Mouse (Mus musculus): ENCODE data around the gene Arrdc2. TPM values are rescaled to one million over a fixed set of nuclear protein-coding genes. Genes with fewer than 3 reads are reported as not detected.

Gene Arrdc2
- polyA plus RNA-seq, 1 experiment from 2014 or later, result 4.3 TPM

DNA sequence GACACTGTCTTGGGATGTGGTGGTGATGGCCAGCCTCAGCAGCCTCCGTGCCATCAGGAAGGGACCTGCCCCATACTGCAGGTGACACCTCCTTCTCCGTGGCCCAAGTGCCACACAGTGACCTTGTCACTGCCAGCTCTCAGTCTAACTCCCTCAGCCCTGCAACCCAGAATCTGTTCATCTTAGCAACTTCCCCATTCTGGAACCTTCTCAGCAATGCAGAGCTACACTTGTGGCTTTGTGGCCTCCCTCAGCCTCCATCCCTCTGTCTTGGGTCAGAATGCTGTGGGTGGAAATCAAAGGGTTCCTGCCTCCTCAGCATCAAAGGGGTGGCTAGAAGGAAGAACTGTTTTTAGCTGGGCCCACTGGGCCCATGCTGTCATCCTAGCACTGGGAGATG lies 14.3 kb upstream of the Arrdc2 start:
- WGBS, result 66% methylated on average over 2 of the region's 2 CpGs

DNA sequence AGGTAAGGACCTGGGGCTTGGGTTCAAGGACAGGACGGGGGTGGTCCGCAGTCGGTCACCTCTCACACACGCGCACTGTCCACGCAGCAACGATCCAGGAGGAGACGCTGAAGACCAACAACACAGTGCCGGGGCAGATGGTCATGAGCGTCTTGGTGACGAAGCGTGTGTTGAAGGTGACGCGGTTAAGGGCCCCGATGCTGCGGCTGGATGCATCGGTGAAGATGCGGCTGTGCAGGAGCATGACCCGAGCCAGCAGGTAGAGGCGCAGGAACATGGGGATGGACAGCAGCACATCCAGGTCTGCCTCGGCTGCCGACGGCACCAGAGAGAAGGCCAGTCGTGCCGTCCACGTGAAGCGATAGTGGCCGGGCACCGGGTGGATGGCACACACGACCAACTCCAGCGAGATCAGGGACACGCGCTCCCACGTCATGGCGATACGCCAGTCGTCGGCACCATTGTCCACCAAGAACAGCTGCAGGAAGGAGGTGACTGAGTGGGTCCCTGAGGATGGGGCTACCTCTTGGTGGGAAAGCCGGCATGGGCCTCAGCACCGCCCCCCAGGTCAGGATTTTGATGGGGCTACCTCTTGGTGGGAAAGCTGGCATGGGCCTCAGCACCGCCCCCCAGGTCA lies 13.2 kb upstream of the Arrdc2 start:
- no peak for DNase-seq
- H3K36me3 ChIP-seq (ENCODE audit: insufficient read depth), result no peaks in the 10 kb centered on the region
- TF ChIP-seq CTCF (IDR thresholded peaks at IDR 0.05; ENCODE audit: low read depth), result no peak
- H3K9ac ChIP-seq, result no peak overlapping the region
- H3K4me1 ChIP-seq (ENCODE audit: insufficient read depth), result no peaks in the 10 kb centered on the region
- 85% methylated on average over 41 of the region's 41 CpGs for WGBS
- H3K27ac ChIP-seq (ENCODE audit: low read depth), result no peak overlapping the region
- no peaks in the 10 kb centered on the region for H3K27me3 ChIP-seq (ENCODE audit: insufficient read depth, low read length)
- no peak for ATAC-seq (ENCODE audit: insufficient read depth)
- no peak overlapping the region for H3K4me3 ChIP-seq (ENCODE audit: low read depth, low read length)
- H3K4me2 ChIP-seq, result no peak overlapping the region
- no peaks in the 10 kb centered on the region for H3K9me3 ChIP-seq (ENCODE audit: low read depth, low read length)

More for the DNA sequence above, 14.3 kb upstream of the Arrdc2 start:
- no peak for DNase-seq
- no peak overlapping the region for H3K27ac ChIP-seq (ENCODE audit: low read depth)
- no peak overlapping the region for H3K9ac ChIP-seq
- H3K36me3 ChIP-seq (ENCODE audit: insufficient read depth), result no peaks in the 10 kb centered on the region
- H3K4me3 ChIP-seq (ENCODE audit: low read depth, low read length), result no peak overlapping the region
- no peak overlapping the region for H3K4me2 ChIP-seq
- H3K4me1 ChIP-seq (ENCODE audit: insufficient read depth), result no peaks in the 10 kb centered on the region
- TF ChIP-seq CTCF (IDR thresholded peaks at IDR 0.05; ENCODE audit: low read depth), result no peak
- no peak for ATAC-seq (ENCODE audit: insufficient read depth)
- no peaks in the 10 kb centered on the region for H3K27me3 ChIP-seq (ENCODE audit: insufficient read depth, low read length)
- no peaks in the 10 kb centered on the region for H3K9me3 ChIP-seq (ENCODE audit: low read depth, low read length)

DNA sequence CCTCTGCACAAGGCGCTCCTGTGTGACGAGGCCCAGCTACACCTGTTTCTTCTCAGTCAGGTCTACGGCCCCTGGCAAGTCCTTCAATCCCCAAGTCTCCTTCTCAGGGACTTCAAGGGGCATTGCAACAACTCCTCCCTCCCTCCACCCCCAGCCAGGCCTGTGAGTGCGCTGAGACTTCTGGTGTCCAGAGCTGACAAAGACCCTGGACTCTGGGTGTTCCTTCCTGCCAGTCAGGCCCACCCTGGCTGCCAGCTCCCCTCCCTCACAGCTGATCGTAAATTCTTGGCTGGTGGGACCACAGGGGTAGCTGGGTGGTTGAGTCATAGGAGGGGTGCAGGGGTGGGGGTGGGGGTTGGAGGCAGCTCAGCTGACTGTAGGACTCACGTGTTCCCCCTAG lies 12.3 kb upstream of the Arrdc2 start:
- Histone ChIP-seq H3K36me3 (ENCODE audit: insufficient read depth) (no peaks in the 10 kb centered on the region), H3K4me2 (no peak overlapping the region), H3K4me1 (ENCODE audit: insufficient read depth) (no peaks in the 10 kb centered on the region), H3K9me3 (ENCODE audit: low read depth, low read length) (no peaks in the 10 kb centered on the region), H3K4me3 (ENCODE audit: low read depth, low read length) (no peak overlapping the region), H3K9ac (no peak overlapping the region), H3K27ac (ENCODE audit: low read depth) (no peak overlapping the region), H3K27me3 (ENCODE audit: insufficient read depth, low read length) (no peaks in the 10 kb centered on the region)
- no peak for TF ChIP-seq CTCF (IDR thresholded peaks at IDR 0.05; ENCODE audit: low read depth)
- ATAC-seq (ENCODE audit: insufficient read depth) (no peak), DNase-seq (no peak)
- 50% methylated on average over 6 of the region's 6 CpGs for WGBS

DNA sequence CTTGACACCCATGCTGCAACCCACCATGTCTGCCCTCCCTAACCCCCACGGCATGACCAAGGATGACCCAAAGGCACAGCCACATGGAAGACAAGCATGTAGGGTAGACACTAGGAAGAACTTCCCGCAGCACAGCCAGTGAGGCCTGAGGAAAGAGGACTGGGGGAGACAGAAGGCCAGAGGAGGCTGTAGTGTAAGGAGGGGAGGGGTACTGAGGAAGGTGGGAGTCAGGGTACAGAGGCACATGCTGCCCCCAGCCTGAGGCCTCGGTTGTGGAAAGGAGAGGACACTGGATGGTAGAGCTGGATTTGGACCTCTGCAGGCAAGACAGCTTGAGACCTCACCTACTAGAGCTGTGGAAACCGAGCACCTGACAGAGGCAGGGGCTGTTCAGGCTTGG lies 11.4 kb upstream of the Arrdc2 start:
- no peaks in the 10 kb centered on the region for H3K27me3 ChIP-seq (ENCODE audit: insufficient read depth, low read length)
- H3K9me3 ChIP-seq (ENCODE audit: low read depth, low read length), result no peaks in the 10 kb centered on the region
- H3K36me3 ChIP-seq (ENCODE audit: insufficient read depth), result no peaks in the 10 kb centered on the region
- no peak for ATAC-seq (ENCODE audit: insufficient read depth)
- no peak overlapping the region for H3K4me3 ChIP-seq (ENCODE audit: low read depth, low read length)
- H3K4me1 ChIP-seq (ENCODE audit: insufficient read depth), result no peaks in the 10 kb centered on the region
- TF ChIP-seq CTCF (IDR thresholded peaks at IDR 0.05; ENCODE audit: low read depth), result no peak
- no peak overlapping the region for H3K4me2 ChIP-seq
- no peak overlapping the region for H3K27ac ChIP-seq (ENCODE audit: low read depth)
- WGBS, result 71% methylated on average over 4 of the region's 4 CpGs
- DNase-seq, result no peak
- H3K9ac ChIP-seq, result no peak overlapping the region

DNA sequence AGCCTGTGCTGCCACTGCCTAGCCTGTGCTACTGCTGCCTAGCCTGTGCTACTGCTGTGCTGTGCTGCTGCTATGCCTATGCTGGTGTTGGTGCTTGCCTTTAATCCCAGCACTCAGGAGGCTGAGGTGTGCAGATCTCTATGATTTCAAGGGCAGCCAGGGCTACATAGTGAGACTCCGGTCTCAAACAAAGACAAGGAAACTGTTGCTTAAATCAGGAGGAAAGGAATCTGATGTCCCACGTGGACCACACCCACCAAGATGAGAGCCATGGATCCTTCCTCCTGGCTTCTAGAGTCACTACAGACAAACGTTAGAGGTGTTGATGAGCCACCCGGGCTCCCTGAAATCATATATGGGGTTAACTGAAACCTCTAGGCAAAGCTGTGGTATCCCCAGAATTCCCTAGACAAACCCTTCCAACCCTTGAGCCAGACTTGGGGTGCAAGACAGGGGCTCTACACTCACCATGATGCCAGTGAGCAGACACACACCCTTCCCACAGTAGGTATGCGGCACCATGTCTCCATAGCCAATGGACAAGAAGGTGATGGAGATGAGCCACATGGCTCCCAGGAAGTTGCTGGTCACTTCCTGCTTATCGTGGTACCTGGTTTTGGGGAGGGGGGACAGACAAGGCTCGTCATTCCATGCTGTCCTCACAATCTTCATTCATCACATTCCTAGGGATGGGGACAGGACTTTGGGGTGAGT lies 10.8 kb upstream of the Arrdc2 start:
- Histone ChIP-seq H3K4me2 (no peak overlapping the region), H3K36me3 (ENCODE audit: insufficient read depth) (no peaks in the 10 kb centered on the region), H3K4me3 (ENCODE audit: low read depth, low read length) (no peak overlapping the region), H3K27ac (ENCODE audit: low read depth) (no peak overlapping the region), H3K4me1 (ENCODE audit: insufficient read depth) (no peaks in the 10 kb centered on the region), H3K9me3 (ENCODE audit: low read depth, low read length) (no peaks in the 10 kb centered on the region), H3K9ac (no peak overlapping the region), H3K27me3 (ENCODE audit: insufficient read depth, low read length) (no peaks in the 10 kb centered on the region)
- WGBS, result 68% methylated on average over 7 of the region's 7 CpGs
- ATAC-seq (ENCODE audit: insufficient read depth), result no peak
- no peak for DNase-seq
- no peak for TF ChIP-seq CTCF (IDR thresholded peaks at IDR 0.05; ENCODE audit: low read depth)

DNA sequence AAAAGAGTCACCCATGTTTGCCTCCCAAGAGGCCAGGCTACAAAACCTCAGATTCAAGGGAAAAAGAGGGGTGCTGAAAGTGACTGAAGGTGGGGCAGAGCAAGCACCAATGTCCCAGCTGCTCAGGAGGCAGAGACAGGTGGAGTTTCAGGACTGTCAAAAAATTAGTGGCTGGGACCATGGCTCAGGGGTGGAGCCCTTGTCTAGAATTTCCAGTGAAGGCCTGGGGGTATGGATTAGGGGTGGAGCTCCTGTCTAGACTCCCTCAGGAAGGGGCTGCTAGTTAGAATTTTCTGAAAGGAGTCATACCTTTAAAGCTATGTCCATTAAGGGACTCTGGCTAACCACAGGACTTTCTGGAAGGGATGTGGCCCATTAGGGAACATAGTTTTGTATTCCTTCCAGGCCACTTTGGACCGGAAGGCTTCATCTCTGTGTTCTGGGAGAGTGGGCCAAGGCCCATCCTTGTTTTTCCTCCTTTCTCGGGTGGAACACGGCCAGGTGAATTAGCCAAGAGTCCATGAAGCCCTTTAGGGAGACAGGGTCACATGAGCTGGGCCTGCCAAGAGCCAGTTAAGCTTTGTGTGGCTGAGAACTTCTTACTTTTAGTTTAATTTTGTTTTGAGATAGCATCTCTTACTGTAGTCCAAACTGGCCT lies 9.9 kb upstream of the Arrdc2 start:
- H3K27ac ChIP-seq (ENCODE audit: low read depth), result no peak overlapping the region
- H3K27me3 ChIP-seq (ENCODE audit: insufficient read depth, low read length), result no peaks in the 10 kb centered on the region
- DNase-seq (no peak), ATAC-seq (ENCODE audit: insufficient read depth) (no peak)
- no peaks in the 10 kb centered on the region for H3K9me3 ChIP-seq (ENCODE audit: low read depth, low read length)
- no peak overlapping the region for H3K9ac ChIP-seq
- H3K4me1 ChIP-seq (ENCODE audit: insufficient read depth), result no peaks in the 10 kb centered on the region
- H3K4me2 ChIP-seq, result no peak overlapping the region
- no peak for TF ChIP-seq CTCF (IDR thresholded peaks at IDR 0.05; ENCODE audit: low read depth)
- no peaks in the 10 kb centered on the region for H3K36me3 ChIP-seq (ENCODE audit: insufficient read depth)
- H3K4me3 ChIP-seq (ENCODE audit: low read depth, low read length), result no peak overlapping the region
- 83% methylated on average over 3 of the region's 3 CpGs for WGBS

DNA sequence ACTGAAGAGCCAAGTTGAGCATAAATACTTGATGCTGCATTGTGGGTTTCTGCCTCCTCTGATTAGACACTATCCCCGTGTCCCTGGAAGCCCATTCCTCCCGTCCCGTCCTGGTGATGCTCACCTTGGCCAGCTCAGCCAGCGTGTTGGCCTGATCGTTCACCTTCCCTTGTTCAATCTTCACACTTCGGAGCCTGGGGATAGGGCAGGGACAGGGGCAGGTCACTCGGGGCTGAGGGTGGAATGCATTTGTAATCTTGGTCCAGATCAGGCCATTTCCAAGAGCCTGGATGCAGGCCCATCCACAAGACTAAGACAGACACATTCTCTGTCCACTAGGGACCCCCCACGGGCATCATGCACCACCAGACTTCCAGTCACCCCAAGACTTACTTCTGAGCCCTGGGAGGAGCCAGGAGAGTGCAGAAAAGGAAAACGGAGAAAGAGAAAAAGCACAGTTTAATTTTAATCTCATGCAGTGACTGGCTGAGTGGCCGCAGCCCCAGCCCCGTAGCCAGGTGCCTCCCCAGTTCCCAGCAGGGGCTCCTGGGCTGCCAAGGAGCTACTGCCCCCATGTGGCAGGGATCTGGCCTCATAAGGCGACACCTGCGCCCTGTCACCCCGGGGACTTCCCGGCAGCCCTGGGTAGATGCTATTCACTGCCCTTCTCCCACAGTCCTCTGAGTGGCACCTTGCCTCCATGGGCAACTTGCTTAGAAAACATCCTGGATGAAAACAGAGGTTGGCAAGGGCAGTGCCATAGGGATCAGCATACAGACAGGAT lies 7.0 kb upstream of the Arrdc2 start:
- 51% methylated on average over 15 of the region's 15 CpGs for WGBS
- TF ChIP-seq CTCF (IDR thresholded peaks at IDR 0.05; ENCODE audit: low read depth), result peak; percentile 24; the same call in 1 of the 2 replicates
- DNase-seq (no peak), ATAC-seq (ENCODE audit: insufficient read depth) (no peak)
- H3K4me2 ChIP-seq, result no peak overlapping the region
- H3K4me3 ChIP-seq (ENCODE audit: low read depth, low read length), result no peak overlapping the region
- no peaks in the 10 kb centered on the region for H3K27me3 ChIP-seq (ENCODE audit: insufficient read depth, low read length)
- no peak overlapping the region for H3K9ac ChIP-seq
- no peaks in the 10 kb centered on the region for H3K9me3 ChIP-seq (ENCODE audit: low read depth, low read length)
- no peak overlapping the region for H3K27ac ChIP-seq (ENCODE audit: low read depth)
- no peaks in the 10 kb centered on the region for H3K4me1 ChIP-seq (ENCODE audit: insufficient read depth)
- H3K36me3 ChIP-seq (ENCODE audit: insufficient read depth), result no peaks in the 10 kb centered on the region
